Mouse (Mus musculus) liver, embryonic 16.5 days (tissue): ENCODE measurements around the gene Ctse. TPM values are rescaled to one million over a fixed set of nuclear protein-coding genes. Genes with fewer than 3 reads are reported as not detected.
A peak's percentile ranks its signal among the peaks of the same experiment; 100 is the strongest.
"Not testable (repeated sequence)": the region's sequence is repeated elsewhere in the genome, so short reads cannot be mapped to it uniquely, and the experiment has no call there.

Source experiments
- ATAC-seq: fragments of 200-750 bp; cut with Nextera tagmentation; 2 replicates; pipeline ENCODE4 v1.8.0; 2017; ENCODE audit warnings: low read depth, mild to moderate bottlenecking, moderate number of reproducible peaks, moderate library complexity
- H3K27ac ChIP-seq: fragments of 300-500 bp; sonication (generic); 2 replicates; pipeline ENCODE4 v1.5.1; 2014; ENCODE audit warnings: mild to moderate bottlenecking, low read length
- H3K27me3 ChIP-seq: fragments of 300-500 bp; sonication (generic); 2 replicates; pipeline ENCODE4 v1.6.1; 2014; ENCODE audit warnings: low read depth, low read length, mixed read lengths; ENCODE audit not compliant: control insufficient read depth, insufficient read depth
- H3K36me3 ChIP-seq: fragments of 300-500 bp; sonication (generic); 2 replicates; pipeline ENCODE4 v1.6.1; 2014; ENCODE audit warnings: mild to moderate bottlenecking; ENCODE audit not compliant: control insufficient read depth, insufficient read depth
- H3K4me1 ChIP-seq: fragments of 300-500 bp; sonication (generic); 2 replicates; pipeline ENCODE4 v1.6.1; 2014; ENCODE audit warnings: low read depth, low read length, mixed read lengths; ENCODE audit not compliant: control insufficient read depth
- H3K4me2 ChIP-seq: fragments of 300-500 bp; sonication (generic); 2 replicates; pipeline ENCODE4 v1.6.1; 2014; ENCODE audit warnings: low read depth, low read length, mixed read lengths
- H3K4me3 ChIP-seq: fragments of 300-500 bp; sonication (generic); 2 replicates; pipeline ENCODE4 v1.5.1; 2014; ENCODE audit warnings: low read depth, mild to moderate bottlenecking, low read length
- H3K9ac ChIP-seq: fragments of 300-500 bp; sonication (generic); 2 replicates; pipeline ENCODE4 v1.6.1; 2014; ENCODE audit warnings: low read depth, low read length
- H3K9me3 ChIP-seq: fragments of 300-500 bp; sonication (generic); replicated peaks from 2 replicates; pipeline ENCODE4 v1.6.1; 2016; ENCODE audit warnings: low read length; ENCODE audit not compliant: control insufficient read depth
- WGBS: fragments of 180-500 bp; shearing (Covaris S2); extraction: QIAGEN DNeasy Blood & Tissue Kit; methylation state at CpG from one replicate; pipeline ENCODE4 v1.1.7; 2014; ENCODE audit not compliant: insufficient replicate concordance; 5-methylcytosine and 5-hydroxymethylcytosine counted together
- polyA plus RNA-seq: library from polyadenylated mRNA; unstranded; fragments of >200 nt; fragmentation: Nextera tagmentation; extraction: Ambion mirVana; gene quantifications from 2 replicates; pipeline ENCODE4 v1.2.1, GENCODE M21; 2015

The Ctse gene
- polyA plus RNA-seq, 1 experiment from 2014 or later = 33.8 TPM

GRCm38 (mm10) chr1:131616546-131617220, 21.4 kb upstream of the Ctse start:
- Histone ChIP-seq H3K9me3 (no peaks in the 10 kb centered on the region), H3K9ac (no peak overlapping the region), H3K36me3 (no peaks in the 10 kb centered on the region), H3K27me3 (no peaks in the 10 kb centered on the region), H3K4me3 (no peak overlapping the region), H3K27ac (peak overlapping the region; percentile 46), H3K4me2 (peak overlapping the region; percentile 21; the same call in 1 of the 2 replicates), H3K4me1 (peaks cover 29% of the 10 kb centered on the region)
- WGBS = 41% methylated on average over 5 of the region's 5 CpGs
- ATAC-seq = peak; percentile 71

- ATAC-seq = no peak
- Histone ChIP-seq H3K4me3 (no peak overlapping the region), H3K9ac (no peak overlapping the region), H3K27ac (no peak overlapping the region), H3K36me3 (no peaks in the 10 kb centered on the region), H3K9me3 (no peaks in the 10 kb centered on the region), H3K4me1 (peaks cover 23% of the 10 kb centered on the region), H3K4me2 (no peak overlapping the region), H3K27me3 (no peaks in the 10 kb centered on the region)
- WGBS = 73% methylated on average over 1 of the region's 1 CpGs
Observed at GRCm38 (mm10) chr1:131618576-131618975, 19.5 kb upstream of the Ctse start.

DNA sequence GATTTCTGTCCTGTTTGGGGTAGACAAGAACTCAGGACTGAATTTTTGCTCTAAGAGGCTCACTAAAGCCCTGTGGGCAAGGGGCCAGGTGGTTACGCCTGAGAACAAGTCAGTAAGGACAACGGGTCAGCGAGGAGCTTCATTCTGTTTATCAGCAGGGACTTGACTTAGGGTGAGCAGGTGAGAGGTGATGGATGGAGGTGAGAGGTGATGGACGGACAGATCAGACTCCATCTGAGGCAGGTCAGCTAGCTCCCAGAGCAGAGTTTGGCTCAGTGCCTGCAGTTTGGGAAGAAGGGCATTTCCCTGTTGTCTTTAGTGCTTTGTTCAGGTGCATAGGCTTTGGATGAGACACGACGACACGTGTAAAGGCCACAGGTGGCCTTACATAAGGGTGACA, 18.8 kb upstream of the Ctse start:
- H3K27me3 ChIP-seq = no peaks in the 10 kb centered on the region
- H3K9ac ChIP-seq = no peak overlapping the region
- no peak overlapping the region for H3K4me2 ChIP-seq
- no peak overlapping the region for H3K4me3 ChIP-seq
- no peaks in the 10 kb centered on the region for H3K9me3 ChIP-seq
- no peak overlapping the region for H3K27ac ChIP-seq
- WGBS = 74% methylated on average over 7 of the region's 7 CpGs
- H3K36me3 ChIP-seq = no peaks in the 10 kb centered on the region
- peaks cover 17% of the 10 kb centered on the region for H3K4me1 ChIP-seq
- no peak for ATAC-seq

GRCm38 (mm10) chr1:131623644-131624043, 14.5 kb upstream of the Ctse start:
- Histone ChIP-seq H3K4me2 (no peak overlapping the region), H3K27me3 (no peaks in the 10 kb centered on the region), H3K27ac (no peak overlapping the region), H3K4me1 (peaks cover 2% of the 10 kb centered on the region), H3K9me3 (no peaks in the 10 kb centered on the region), H3K36me3 (no peaks in the 10 kb centered on the region), H3K4me3 (no peak overlapping the region), H3K9ac (no peak overlapping the region)
- ATAC-seq = peak; percentile 30; the same call in 1 of the 2 replicates
- WGBS = 68% methylated on average over 3 of the region's 3 CpGs

GRCm38 (mm10) chr1:131624175-131624835, 13.8 kb upstream of the Ctse start:
- Histone ChIP-seq H3K9ac (no peak overlapping the region), H3K4me2 (no peak overlapping the region), H3K36me3 (no peaks in the 10 kb centered on the region), H3K4me1 (peaks cover 2% of the 10 kb centered on the region), H3K27ac (no peak overlapping the region), H3K27me3 (no peaks in the 10 kb centered on the region), H3K4me3 (no peak overlapping the region), H3K9me3 (no peaks in the 10 kb centered on the region)
- ATAC-seq = peak; percentile 30; the same call in 1 of the 2 replicates
- WGBS = 51% methylated on average over 3 of the region's 3 CpGs

DNA sequence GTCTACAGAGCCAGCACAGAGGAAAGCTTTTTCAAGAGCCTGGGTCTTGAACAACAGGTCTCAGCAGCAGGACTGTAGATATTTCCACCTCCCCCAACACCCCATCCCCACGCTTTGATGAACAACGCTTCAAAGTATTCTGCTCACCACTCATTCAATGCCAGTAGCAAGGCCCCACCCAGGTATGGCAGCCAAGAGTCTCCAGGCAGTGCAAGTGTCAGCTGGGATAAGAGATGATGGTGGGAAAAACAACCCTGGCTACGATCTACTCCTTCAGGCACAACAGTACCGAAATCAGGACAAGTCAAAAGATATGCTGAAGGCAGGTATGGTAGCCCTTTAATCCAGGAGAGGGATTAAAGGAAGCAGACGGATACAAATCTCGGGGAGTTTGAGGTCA, 11.9 kb upstream of the Ctse start:
- Histone ChIP-seq H3K36me3 (no peaks in the 10 kb centered on the region), H3K9me3 (no peaks in the 10 kb centered on the region), H3K27ac (no peak overlapping the region), H3K27me3 (no peaks in the 10 kb centered on the region), H3K9ac (no peak overlapping the region), H3K4me3 (no peak overlapping the region), H3K4me2 (no peak overlapping the region), H3K4me1 (peaks cover 2% of the 10 kb centered on the region)
- ATAC-seq = no peak
- WGBS = 74% methylated on average over 6 of the region's 6 CpGs

DNA sequence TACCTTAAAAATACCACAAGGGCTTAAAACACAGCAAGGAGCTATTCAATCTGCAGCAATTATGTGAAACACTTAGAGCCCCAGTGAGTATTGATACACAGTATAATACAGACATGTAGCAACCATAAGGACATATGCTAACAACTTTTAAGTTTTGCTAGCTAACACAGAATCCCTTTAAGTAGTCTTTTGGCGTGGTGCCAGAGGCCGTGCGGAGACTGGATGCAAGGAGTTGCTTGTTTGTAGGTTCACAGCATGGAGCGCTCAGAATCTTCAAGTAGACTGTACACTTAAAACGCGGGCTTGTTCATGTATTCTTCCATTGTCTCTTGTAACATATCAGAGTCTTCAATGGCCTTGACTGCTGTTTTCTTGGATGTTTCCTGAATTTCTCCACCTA, 5.9 kb upstream of the Ctse start:
- H3K27ac ChIP-seq, H3K36me3 ChIP-seq, H3K9me3 ChIP-seq, H3K4me3 ChIP-seq, H3K4me1 ChIP-seq, ATAC-seq, H3K9ac ChIP-seq, H3K4me2 ChIP-seq, H3K27me3 ChIP-seq: not testable (repeated sequence)
- 73% methylated on average over 6 of the region's 6 CpGs for WGBS

DNA sequence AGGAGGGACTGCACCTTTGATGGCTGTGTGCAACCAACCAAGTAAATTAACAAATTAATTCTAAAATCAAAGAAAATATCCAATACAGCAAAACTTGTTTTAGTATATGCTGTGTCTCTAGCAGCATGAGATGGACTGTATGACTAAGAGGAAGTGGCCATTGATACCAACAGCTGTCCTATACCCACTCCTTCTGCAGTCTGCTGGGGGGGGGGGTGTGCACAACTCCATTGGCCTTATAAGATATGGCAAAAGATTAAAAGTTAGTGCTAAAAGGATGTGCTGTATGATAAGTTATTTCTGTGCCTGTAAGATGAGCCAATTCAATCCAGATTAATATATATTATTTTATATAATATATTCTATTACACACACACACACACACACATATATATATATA, 3.6 kb upstream of the Ctse start:
- Histone ChIP-seq H3K4me3 (no peak overlapping the region), H3K27me3 (no peaks in the 10 kb centered on the region), H3K9ac (no peak overlapping the region), H3K4me1 (peaks cover 10% of the 10 kb centered on the region), H3K36me3 (no peaks in the 10 kb centered on the region), H3K4me2 (no peak overlapping the region), H3K27ac (no peak overlapping the region), H3K9me3 (no peaks in the 10 kb centered on the region)
- no peak for ATAC-seq
